Mouse (Mus musculus) myocyte (in vitro differentiated cells): ENCODE results near the gene Fbxo47. TPM values are rescaled to one million over a fixed set of nuclear protein-coding genes. Genes with fewer than 3 reads are reported as not detected.

Source experiments
- H3K27me3 ChIP-seq: one replicate; pipeline ENCODE4 v1.6.1; 2011; ENCODE audit not compliant: control insufficient read depth, insufficient read depth, insufficient read length
- H3K36me3 ChIP-seq: one replicate; pipeline ENCODE4 v1.6.1; 2011; ENCODE audit not compliant: control insufficient read depth, insufficient read depth
- H3K4me2 ChIP-seq: one replicate; pipeline ENCODE4 v1.6.1; 2011; ENCODE audit warnings: low read depth, control low read depth
- H3K4me3 ChIP-seq: one replicate; pipeline ENCODE4 v1.5.1; 2011; ENCODE audit warnings: mild to moderate bottlenecking, control low read depth, moderate library complexity
- H3K79me2 ChIP-seq: one replicate; pipeline ENCODE4 v1.6.1; 2011; ENCODE audit not compliant: control insufficient read depth, insufficient read depth
- H3ac ChIP-seq: one replicate; pipeline ENCODE4 v1.6.1; 2011; ENCODE audit not compliant: control insufficient read depth, insufficient read length
- CEBPB ChIP-seq: IDR thresholded peaks from 2 replicates; pipeline ENCODE4 v1.6.1; 2011; ENCODE audit warnings: mild to moderate bottlenecking, moderate library complexity; ENCODE audit not compliant: poor library complexity, insufficient read depth, severe bottlenecking
- E2F4 ChIP-seq: IDR thresholded peaks from one replicate; pipeline ENCODE4 v1.6.1; 2011; ENCODE audit warnings: mild to moderate bottlenecking, control low read depth, moderate library complexity; ENCODE audit not compliant: insufficient read depth
- MAX ChIP-seq: IDR thresholded peaks from one replicate; pipeline ENCODE4 v1.6.1; 2011; ENCODE audit warnings: low read depth, mild to moderate bottlenecking, control low read depth
- MYOD1 ChIP-seq, 3 experiments: IDR thresholded peaks; one replicate each; pipeline ENCODE4 v1.6.1; 2011; ENCODE audit warnings: control low read depth in 2 of 3, low read depth in 2 of 3, mild to moderate bottlenecking in 2 of 3, moderate library complexity in 1 of 3; ENCODE audit not compliant: insufficient read length in 2 of 3, control insufficient read depth in 1 of 3
- MYOG ChIP-seq, 3 experiments: IDR thresholded peaks; one replicate each; pipeline ENCODE4 v1.6.1; 2011; ENCODE audit warnings: control low read depth in 2 of 3, low read depth in 2 of 3, mild to moderate bottlenecking in 2 of 3; ENCODE audit not compliant: insufficient read length in 2 of 3, control insufficient read depth in 1 of 3, insufficient read depth in 1 of 3
- POLR2A ChIP-seq: IDR thresholded peaks from one replicate; pipeline ENCODE4 v1.6.1; 2011; ENCODE audit warnings: low read depth, mild to moderate bottlenecking, control low read depth, moderate library complexity; ENCODE audit not compliant: insufficient read length
- POLR2AphosphoS2 ChIP-seq: IDR thresholded peaks from one replicate; pipeline ENCODE4 v1.6.1; 2011; ENCODE audit warnings: low read depth, control low read depth; ENCODE audit not compliant: insufficient read length
- REST ChIP-seq: IDR thresholded peaks from one replicate; pipeline ENCODE4 v1.6.1; 2011; ENCODE audit warnings: mild to moderate bottlenecking, control low read depth, moderate library complexity; ENCODE audit not compliant: insufficient read depth, insufficient read length
- SRF ChIP-seq: IDR thresholded peaks from one replicate; pipeline ENCODE4 v1.6.1; 2011; ENCODE audit warnings: low read depth; ENCODE audit not compliant: control insufficient read depth, insufficient read length
- TCF12 ChIP-seq: IDR thresholded peaks from one replicate; pipeline ENCODE4 v1.6.1; 2011; ENCODE audit warnings: mild to moderate bottlenecking, control low read depth; ENCODE audit not compliant: poor library complexity, insufficient read depth, severe bottlenecking
- TCF3 ChIP-seq: IDR thresholded peaks from one replicate; pipeline ENCODE4 v1.6.1; 2011; ENCODE audit warnings: low read depth, control low read depth; ENCODE audit not compliant: insufficient read length
- USF1 ChIP-seq: IDR thresholded peaks from one replicate; pipeline ENCODE4 v1.6.1; 2011; ENCODE audit warnings: low read depth, mild to moderate bottlenecking, control low read depth, moderate library complexity
- polyA plus RNA-seq: library from polyadenylated mRNA; unstranded; fragments of >200 nt; fragmentation: generic; extraction: Trizol; gene quantifications from one replicate; pipeline ENCODE4 v1.2.1, GENCODE M21; 2012; ENCODE audit warnings: missing spikeins

The Fbxo47 gene
- polyA plus RNA-seq, 1 experiment: 0.32 TPM

DNA sequence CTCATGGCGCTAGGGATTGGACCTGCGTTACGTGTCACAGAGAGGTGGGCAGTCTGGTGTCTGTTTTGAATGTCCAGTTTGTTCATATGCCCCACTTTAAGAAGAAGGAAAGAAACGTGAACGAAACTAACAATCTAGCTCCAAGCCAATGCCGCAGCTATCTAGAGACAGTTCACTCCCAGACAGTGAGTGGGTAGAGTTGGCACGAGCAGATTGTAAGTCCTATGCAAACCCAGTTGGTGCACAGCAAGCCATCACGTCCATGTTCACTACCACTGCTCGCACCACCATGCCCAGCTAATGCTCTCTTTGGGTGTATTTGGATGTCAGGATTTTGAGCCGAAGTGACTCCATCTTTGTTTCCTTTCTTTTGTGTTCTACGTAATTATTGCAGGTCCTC, 59.8 kb downstream of the Fbxo47 start:
- H3K4me3 ChIP-seq: no peak overlapping the region
- H3K4me2 ChIP-seq: no peak overlapping the region
- no peak for TF ChIP-seq CEBPB
- TF ChIP-seq MYOD1 (IDR thresholded peaks at IDR 0.05; ENCODE audit: control insufficient read depth in 1 of 3, insufficient read length in 2 of 3, low read depth in 2 of 3): no peak
- TF ChIP-seq USF1: no peak
- TF ChIP-seq TCF3: no peak
- no peak for TF ChIP-seq SRF
- TF ChIP-seq MAX: no peak
- no peak for TF ChIP-seq TCF12
- no peak for TF ChIP-seq POLR2A
- TF ChIP-seq MYOG (IDR thresholded peaks at IDR 0.05; ENCODE audit: control insufficient read depth in 1 of 3, insufficient read depth in 1 of 3, insufficient read length in 2 of 3, low read depth in 2 of 3): no peak
- TF ChIP-seq E2F4: no peak
- no peak for TF ChIP-seq REST
- TF ChIP-seq POLR2AphosphoS2: no peak
- peaks cover 57% of the 10 kb centered on the region for H3K79me2 ChIP-seq
- peaks cover 23% of the 10 kb centered on the region for H3K36me3 ChIP-seq
- no peak overlapping the region for H3ac ChIP-seq
- H3K27me3 ChIP-seq: no peaks in the 10 kb centered on the region

DNA sequence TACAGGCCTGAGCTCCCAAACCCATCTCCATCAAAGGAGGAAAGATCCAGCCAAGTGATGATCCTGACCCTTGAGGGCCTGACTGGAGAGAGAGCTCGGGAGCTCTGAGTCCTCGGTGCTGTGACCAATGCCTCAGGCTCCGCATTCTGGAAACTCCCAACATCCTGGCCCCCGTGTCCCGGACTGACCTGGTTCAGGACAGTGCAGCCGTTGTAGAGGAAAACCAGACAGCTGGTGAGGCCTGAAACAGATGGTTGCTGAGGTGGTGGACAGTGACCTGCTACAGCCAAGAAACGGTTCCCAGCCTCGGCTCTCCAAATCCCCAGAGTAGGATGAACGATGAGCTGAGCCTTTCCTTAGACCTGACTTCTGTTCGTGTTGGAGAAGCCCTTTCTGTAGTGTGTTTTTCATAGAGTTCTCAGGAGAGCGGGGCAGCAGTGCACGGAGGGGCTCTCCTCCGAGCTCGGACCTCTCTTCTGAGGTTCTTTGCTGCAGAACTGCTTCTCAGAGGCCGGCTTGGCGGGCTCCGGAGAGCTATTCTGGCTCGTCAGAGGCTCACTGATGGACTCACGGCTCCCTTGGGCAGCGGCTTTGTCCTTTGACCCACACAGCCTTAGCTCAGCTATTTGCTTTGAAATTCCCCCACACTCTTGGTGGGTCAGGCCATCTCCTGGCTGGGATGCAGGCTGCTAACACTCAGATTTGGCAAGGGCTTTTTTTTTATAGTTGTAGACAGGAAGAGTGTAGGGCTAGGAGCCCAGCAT, 60.9 kb downstream of the Fbxo47 start:
- Histone ChIP-seq H3K36me3 (peaks cover 23% of the 10 kb centered on the region), H3K4me2 (no peak overlapping the region), H3ac (no peak overlapping the region), H3K4me3 (no peak overlapping the region), H3K79me2 (peaks cover 69% of the 10 kb centered on the region), H3K27me3 (no peaks in the 10 kb centered on the region)
- TF ChIP-seq USF1 (no peak), MYOG (IDR thresholded peaks at IDR 0.05; ENCODE audit: control insufficient read depth in 1 of 3, insufficient read depth in 1 of 3, insufficient read length in 2 of 3, low read depth in 2 of 3) (peak in 1 of 3 experiments; percentile 58), MYOD1 (IDR thresholded peaks at IDR 0.05; ENCODE audit: control insufficient read depth in 1 of 3, insufficient read length in 2 of 3, low read depth in 2 of 3) (peak in 1 of 3 experiments; percentile 51)

DNA sequence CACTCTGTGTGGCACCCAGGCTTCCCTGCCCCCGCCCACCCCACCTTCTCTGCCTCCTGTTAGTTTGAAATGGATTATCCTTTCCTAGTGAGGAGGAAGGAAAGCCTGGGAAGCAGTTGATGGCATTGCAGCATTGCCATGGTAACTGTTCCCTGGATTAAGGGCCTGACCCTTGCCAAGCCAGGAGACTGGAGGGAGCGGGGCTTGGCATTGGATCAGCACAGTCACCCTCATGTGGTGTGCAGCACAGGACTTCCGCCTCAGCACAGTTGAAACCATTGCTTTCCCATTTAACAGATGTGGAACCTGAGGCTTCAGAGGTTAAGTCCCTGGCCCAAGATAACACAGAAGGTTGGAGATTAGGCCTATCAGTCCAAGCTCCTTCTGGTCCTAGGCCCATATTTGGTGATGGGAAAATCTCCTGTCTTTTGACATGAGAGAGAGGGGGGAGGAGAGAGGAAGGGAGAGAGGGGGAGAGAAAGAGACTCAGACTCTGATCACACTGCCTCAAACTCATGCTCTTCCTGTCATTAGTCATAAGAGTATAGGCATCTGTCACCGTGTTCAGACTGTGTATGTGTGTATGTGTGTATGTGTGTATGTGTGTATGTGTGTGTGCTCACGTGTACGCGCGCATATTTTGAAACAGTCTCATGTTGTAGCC, 62.4 kb downstream of the Fbxo47 start:
- no peak for TF ChIP-seq POLR2A
- TF ChIP-seq CEBPB: no peak
- no peak for TF ChIP-seq MYOG (IDR thresholded peaks at IDR 0.05; ENCODE audit: control insufficient read depth in 1 of 3, insufficient read depth in 1 of 3, insufficient read length in 2 of 3, low read depth in 2 of 3)
- no peak for TF ChIP-seq SRF
- no peak for TF ChIP-seq POLR2AphosphoS2
- peaks cover 20% of the 10 kb centered on the region for H3K36me3 ChIP-seq

DNA sequence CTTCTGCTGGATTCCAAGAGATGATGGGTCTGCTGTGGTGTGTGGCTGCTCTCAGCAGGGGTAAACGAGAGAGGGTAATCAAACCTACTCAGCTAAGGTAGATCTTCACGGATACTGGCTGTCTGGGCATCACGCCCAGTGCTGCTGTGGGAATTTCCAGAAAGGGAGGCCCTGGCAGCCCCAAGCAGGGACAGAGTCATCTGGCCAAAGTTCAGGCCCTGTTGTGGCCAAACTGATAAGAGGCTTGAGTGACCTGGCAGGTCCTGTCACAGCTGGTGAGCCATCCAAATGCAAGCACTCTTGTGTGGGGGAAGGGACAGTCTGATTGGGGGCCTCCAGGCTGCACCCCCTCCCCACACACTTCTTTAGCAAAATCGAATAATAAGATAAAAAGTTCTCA, 63.1 kb downstream of the Fbxo47 start:
- Histone ChIP-seq H3K4me2 (peak overlapping the region; percentile 7), H3ac (no peak overlapping the region), H3K36me3 (peaks cover 18% of the 10 kb centered on the region), H3K27me3 (no peaks in the 10 kb centered on the region), H3K79me2 (peaks cover 76% of the 10 kb centered on the region), H3K4me3 (no peak overlapping the region)
- TF ChIP-seq MYOD1 (IDR thresholded peaks at IDR 0.05; ENCODE audit: control insufficient read depth in 1 of 3, insufficient read length in 2 of 3, low read depth in 2 of 3) (peak in 2 of 3 experiments; percentile 4 to 60), MYOG (IDR thresholded peaks at IDR 0.05; ENCODE audit: control insufficient read depth in 1 of 3, insufficient read depth in 1 of 3, insufficient read length in 2 of 3, low read depth in 2 of 3) (peak in 1 of 3 experiments; percentile 61), SRF (no peak), MAX (no peak), TCF12 (no peak), POLR2A (no peak)

More for the DNA sequence above, 62.4 kb downstream of the Fbxo47 start:
- Histone ChIP-seq H3K27me3 (no peaks in the 10 kb centered on the region), H3K79me2 (peaks cover 71% of the 10 kb centered on the region), H3K4me3 (no peak overlapping the region), H3K4me2 (no peak overlapping the region), H3ac (no peak overlapping the region)

GRCm38 (mm10) chr11:97819923-97820322, 64.0 kb downstream of the Fbxo47 start:
- no peak for TF ChIP-seq MYOG (IDR thresholded peaks at IDR 0.05; ENCODE audit: control insufficient read depth in 1 of 3, insufficient read depth in 1 of 3, insufficient read length in 2 of 3, low read depth in 2 of 3)
- TF ChIP-seq SRF: no peak
- TF ChIP-seq REST: no peak
- no peak for TF ChIP-seq TCF3
- no peak for TF ChIP-seq CEBPB
- TF ChIP-seq E2F4: no peak
- no peak for TF ChIP-seq TCF12
- TF ChIP-seq MAX: no peak
- TF ChIP-seq MYOD1 (IDR thresholded peaks at IDR 0.05; ENCODE audit: control insufficient read depth in 1 of 3, insufficient read length in 2 of 3, low read depth in 2 of 3): no peak
- no peak for TF ChIP-seq POLR2AphosphoS2
- no peak for TF ChIP-seq POLR2A
- Histone ChIP-seq H3K4me2 (no peak overlapping the region), H3K36me3 (peaks cover 18% of the 10 kb centered on the region), H3K4me3 (no peak overlapping the region), H3K79me2 (peaks cover 82% of the 10 kb centered on the region), H3K27me3 (no peaks in the 10 kb centered on the region), H3ac (no peak overlapping the region)
